Mouse (Mus musculus) retina, postnatal 1 day (tissue): ENCODE measurements at regions not wholly inside any gene's neighbourhood (a gene's known extent, or its start where the extent isn't known, plus 50 kb on each side); places are given as distances from the start of the nearest gene placed in this dataset.

Experiments used
- DNase-seq: peaks from one replicate; pipeline ENCODE4 v3.0.0-alpha.2; 2012

DNA sequence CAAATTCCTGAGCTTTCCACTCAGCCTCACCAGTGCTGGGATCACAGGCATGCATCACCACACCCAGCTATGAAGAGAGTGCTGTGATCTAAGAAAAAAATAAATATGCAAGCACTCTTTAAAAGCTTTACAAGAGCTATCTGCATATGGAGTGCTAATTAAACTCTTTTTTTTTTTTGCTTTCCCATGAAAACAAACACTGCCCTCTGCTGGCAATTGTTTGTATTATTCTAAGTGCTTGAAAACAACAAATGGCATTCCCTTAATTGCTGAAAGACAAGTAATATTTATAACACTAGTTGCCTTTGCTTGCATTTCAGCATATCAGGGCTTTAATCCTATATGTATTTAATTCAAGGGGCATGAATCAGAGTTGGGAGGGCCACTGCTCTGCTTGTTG, 91.8 kb downstream of the 5730507C01Rik start:
- DNase-seq: peak; percentile 35

DNA sequence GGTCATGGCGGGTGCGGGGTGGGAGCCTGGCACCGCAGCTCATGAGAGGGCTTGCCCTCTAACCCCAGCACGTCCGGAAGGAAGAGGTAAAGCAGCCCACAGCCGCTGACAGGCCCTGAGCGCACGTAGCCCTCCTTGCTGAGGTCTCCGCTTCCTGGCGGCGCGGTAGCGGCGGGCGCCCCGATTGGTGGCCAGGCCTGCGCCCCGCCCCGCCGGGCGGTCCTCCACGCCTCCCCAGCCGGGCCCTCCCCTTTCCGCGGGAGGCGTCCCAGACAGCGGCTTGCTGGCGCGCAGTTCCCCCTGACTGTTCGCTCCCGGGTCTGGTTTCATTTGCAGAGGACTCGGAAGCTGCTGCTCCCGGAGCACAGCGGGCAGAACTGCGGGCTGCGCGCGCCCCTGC, 95.5 kb downstream of the 5730507C01Rik start:
- peak; percentile 83 for DNase-seq

DNA sequence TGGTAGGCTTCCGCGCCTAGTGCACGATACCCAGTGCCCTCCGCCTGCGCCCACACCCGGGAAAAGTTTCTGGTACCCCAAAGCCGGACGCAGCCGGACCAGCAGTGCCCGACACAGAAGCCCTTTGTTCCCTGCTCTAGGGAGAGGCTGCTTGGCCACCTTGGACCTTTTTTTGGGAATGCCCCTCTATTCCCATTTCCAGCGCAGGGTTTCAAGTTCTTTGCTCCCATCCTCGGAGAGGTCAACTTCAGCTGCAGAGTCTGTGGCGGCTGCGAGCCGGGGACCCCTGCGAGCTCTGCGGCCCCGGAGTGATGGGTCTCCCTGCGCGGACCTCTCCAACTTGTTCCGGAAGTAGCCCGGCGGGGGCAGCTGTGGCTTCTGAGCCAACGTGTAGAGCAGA, 96.3 kb downstream of the 5730507C01Rik start:
- DNase-seq: peak; percentile 8
